Mouse (Mus musculus) cerebellum, postnatal 14 days (tissue): ENCODE measurements around the gene Il27ra.

Experiments used
- DNase-seq, 2 experiments: peaks; one replicate each; pipeline ENCODE4 v3.0.0; 2021; ENCODE audit warnings: mixed read lengths in 2 of 2

Il27ra gene

GRCm38 (mm10) chr8:84065457-84066072 is 23.2 kb upstream of the Il27ra start:
- DNase-seq: no peak

GRCm38 (mm10) chr8:84065037-84065436 is 22.6 kb upstream of the Il27ra start, which contains the start of gene Gm10643:
Gm10643 (minus strand) TSS chr8:84065137.
- no peak for DNase-seq

GRCm38 (mm10) chr8:84063861-84064610 is 21.6 kb upstream of the Il27ra start:
- no peak for DNase-seq

- no peak for DNase-seq
Measured at GRCm38 (mm10) chr8:84060245-84060644, 17.9 kb upstream of the Il27ra start.

- no peak for DNase-seq
Measured at GRCm38 (mm10) chr8:84059226-84059625, 16.8 kb upstream of the Il27ra start.

GRCm38 (mm10) chr8:84057827-84058226 is 15.4 kb upstream of the Il27ra start:
- DNase-seq: no peak

GRCm38 (mm10) chr8:84053229-84053628 is 10.8 kb upstream of the Il27ra start:
- no peak for DNase-seq

GRCm38 (mm10) chr8:84052746-84053145 is 10.4 kb upstream of the Il27ra start:
- DNase-seq: no peak

GRCm38 (mm10) chr8:84048171-84048570 is 5.8 kb upstream of the Il27ra start:
- DNase-seq: no peak

- DNase-seq: no peak
Measured at GRCm38 (mm10) chr8:84046505-84046904, 4.1 kb upstream of the Il27ra start.

- DNase-seq: no peak
Measured at GRCm38 (mm10) chr8:84044900-84045299, 2.5 kb upstream of the Il27ra start, which contains the start of gene Rln3. Rln3 (minus strand) TSS chr8:84045000.

GRCm38 (mm10) chr8:84044103-84044502 is 1.7 kb upstream of the Il27ra start:
- DNase-seq: peak in 1 of 2 experiments; percentile 19

GRCm38 (mm10) chr8:84042948-84043342 is 556 bp upstream of the Il27ra start:
- DNase-seq: peak; percentile 61 to 72

GRCm38 (mm10) chr8:84039050-84039449 is 3.3 kb downstream of the Il27ra start:
- DNase-seq: peak; percentile 88 to 90

GRCm38 (mm10) chr8:84038015-84038414 is 4.4 kb downstream of the Il27ra start:
- no peak for DNase-seq

GRCm38 (mm10) chr8:84032777-84033176 is 9.6 kb downstream of the Il27ra start:
- DNase-seq: no peak

GRCm38 (mm10) chr8:84029272-84029671 is 13.1 kb downstream of the Il27ra start:
- no peak for DNase-seq

- DNase-seq: no peak
Measured at GRCm38 (mm10) chr8:84027449-84027848, 14.9 kb downstream of the Il27ra start.

- DNase-seq: peak; percentile 32 to 43
Measured at GRCm38 (mm10) chr8:84025863-84026262, 16.5 kb downstream of the Il27ra start.

GRCm38 (mm10) chr8:84024171-84024570 is 18.2 kb downstream of the Il27ra start:
- DNase-seq: peak; percentile 55 to 75

- DNase-seq: no peak
Measured at GRCm38 (mm10) chr8:84023631-84024030, 18.8 kb downstream of the Il27ra start.

- no peak for DNase-seq
Measured at GRCm38 (mm10) chr8:84023085-84023484, 19.3 kb downstream of the Il27ra start.

- DNase-seq: no peak
Measured at GRCm38 (mm10) chr8:84021569-84021968, 20.8 kb downstream of the Il27ra start.

- no peak for DNase-seq
Measured at GRCm38 (mm10) chr8:84021096-84021495, 21.3 kb downstream of the Il27ra start, which contains the start of gene Palm3. Palm3 (plus strand) TSS chr8:84021471.
